Mouse (Mus musculus) C2C12 (cell line): ENCODE measurements around the gene Srbd1. TPM values are rescaled to one million over a fixed set of nuclear protein-coding genes. Genes with fewer than 3 reads are reported as not detected.

Experiments used
- H3K27me3 ChIP-seq: one replicate; pipeline ENCODE4 v1.6.1; 2011; ENCODE audit not compliant: control insufficient read depth, insufficient read depth, insufficient read length
- H3K36me3 ChIP-seq: one replicate; pipeline ENCODE4 v1.6.1; 2011; ENCODE audit not compliant: control insufficient read depth, insufficient read depth
- H3K4me3 ChIP-seq: one replicate; pipeline ENCODE4 v1.5.1; 2011; ENCODE audit warnings: mild to moderate bottlenecking, control low read depth; ENCODE audit not compliant: poor library complexity, insufficient read depth, severe bottlenecking
- H3K79me2 ChIP-seq: one replicate; pipeline ENCODE4 v1.6.1; 2011; ENCODE audit not compliant: control insufficient read depth, insufficient read depth
- H3K79me3 ChIP-seq: one replicate; pipeline ENCODE4 v1.6.1; 2011; ENCODE audit warnings: low read depth, control low read depth
- H3ac ChIP-seq: one replicate; pipeline ENCODE3; 2011; ENCODE audit warnings: low read depth; ENCODE audit not compliant: control insufficient read depth, insufficient read length
- CEBPB ChIP-seq: IDR thresholded peaks from one replicate; pipeline ENCODE4 v1.6.1; 2011; ENCODE audit warnings: low read depth, mild to moderate bottlenecking, control low read depth, moderate library complexity
- CTCF ChIP-seq: IDR thresholded peaks from one replicate; pipeline ENCODE4 v1.5.1; 2011; ENCODE audit not compliant: control insufficient read depth, insufficient read depth, insufficient read length
- FOSL1 ChIP-seq: IDR thresholded peaks from one replicate; pipeline ENCODE4 v1.8.0; 2011; ENCODE audit warnings: mild to moderate bottlenecking, low read length; ENCODE audit not compliant: poor library complexity, insufficient read depth, severe bottlenecking
- MAX ChIP-seq: IDR thresholded peaks from one replicate; pipeline ENCODE4 v1.6.1; 2011; ENCODE audit warnings: mild to moderate bottlenecking, control low read depth
- MYOD1 ChIP-seq: IDR thresholded peaks from one replicate; pipeline ENCODE4 v1.6.1; 2011; ENCODE audit warnings: low read depth; ENCODE audit not compliant: control insufficient read depth, insufficient read length
- MYOG ChIP-seq: IDR thresholded peaks from one replicate; pipeline ENCODE4 v1.6.1; 2011; ENCODE audit not compliant: control insufficient read depth, insufficient read length; ENCODE audit errors: extremely low read depth
- USF1 ChIP-seq: IDR thresholded peaks from one replicate; pipeline ENCODE4 v1.6.1; 2011; ENCODE audit warnings: low read depth, mild to moderate bottlenecking, control low read depth, moderate library complexity
- polyA plus RNA-seq: library from polyadenylated mRNA; unstranded; fragments of >200 nt; fragmentation: generic; extraction: Trizol; gene quantifications from one replicate; pipeline ENCODE4 v1.2.1, GENCODE M21; 2012; ENCODE audit warnings: missing spikeins

Srbd1 gene
- polyA plus RNA-seq, 1 experiment: 7.6 TPM

DNA sequence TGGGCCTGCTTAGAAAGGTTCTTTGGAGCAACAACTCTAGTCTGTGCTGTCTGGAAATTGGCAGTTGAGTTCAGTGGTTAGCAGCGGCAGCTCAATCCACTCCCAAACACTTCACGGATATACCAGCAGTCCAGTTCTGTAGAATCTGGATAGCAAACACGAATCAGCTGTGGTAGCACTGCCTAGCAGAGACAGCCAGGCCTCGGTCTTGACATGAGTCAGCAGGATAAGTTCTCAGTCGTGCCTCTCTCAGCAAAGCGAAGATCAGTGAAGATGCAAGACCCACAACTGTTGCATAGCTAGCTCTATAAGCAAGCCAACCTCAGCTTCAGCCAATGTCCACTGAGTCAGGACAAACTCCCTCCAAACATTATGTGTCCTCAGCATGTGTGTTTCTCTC is 142.9 kb downstream of the Srbd1 start:
- Histone ChIP-seq H3K79me2 (no peaks in the 10 kb centered on the region), H3ac (no peak overlapping the region), H3K36me3 (peaks cover 12% of the 10 kb centered on the region), H3K4me3 (no peak overlapping the region), H3K27me3 (no peaks in the 10 kb centered on the region), H3K79me3 (no peaks in the 10 kb centered on the region)
- TF ChIP-seq FOSL1 (no peak), CTCF (no peak), CEBPB (no peak), MAX (no peak), MYOG (no peak), USF1 (no peak)

DNA sequence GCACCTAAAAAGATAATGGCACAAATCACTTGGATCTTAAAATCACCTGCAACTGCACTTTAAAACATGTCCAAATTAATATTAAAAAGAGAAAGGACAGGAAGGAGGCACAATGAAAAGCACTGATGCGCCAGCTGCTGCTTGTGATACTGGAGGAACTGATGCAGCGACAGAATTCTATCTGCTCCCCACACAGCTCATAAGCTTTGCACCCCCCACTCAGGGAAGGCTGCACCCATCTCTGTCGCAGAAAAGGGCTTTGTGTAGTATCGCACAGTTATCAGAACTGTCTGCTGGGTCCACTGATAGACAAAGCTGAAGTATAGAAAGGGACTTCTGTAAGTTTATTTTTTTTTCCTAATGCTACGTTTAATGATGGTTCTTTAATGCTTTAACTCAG is 143.3 kb downstream of the Srbd1 start:
- no peak for TF ChIP-seq MAX
- TF ChIP-seq USF1: no peak
- TF ChIP-seq FOSL1: no peak
- no peak for TF ChIP-seq CTCF
- no peak for TF ChIP-seq MYOD1
- TF ChIP-seq CEBPB: no peak
- TF ChIP-seq MYOG: no peak
- Histone ChIP-seq H3K4me3 (no peak overlapping the region), H3K79me2 (no peaks in the 10 kb centered on the region), H3K79me3 (no peaks in the 10 kb centered on the region), H3ac (no peak overlapping the region), H3K36me3 (peaks cover 12% of the 10 kb centered on the region), H3K27me3 (no peaks in the 10 kb centered on the region)

DNA sequence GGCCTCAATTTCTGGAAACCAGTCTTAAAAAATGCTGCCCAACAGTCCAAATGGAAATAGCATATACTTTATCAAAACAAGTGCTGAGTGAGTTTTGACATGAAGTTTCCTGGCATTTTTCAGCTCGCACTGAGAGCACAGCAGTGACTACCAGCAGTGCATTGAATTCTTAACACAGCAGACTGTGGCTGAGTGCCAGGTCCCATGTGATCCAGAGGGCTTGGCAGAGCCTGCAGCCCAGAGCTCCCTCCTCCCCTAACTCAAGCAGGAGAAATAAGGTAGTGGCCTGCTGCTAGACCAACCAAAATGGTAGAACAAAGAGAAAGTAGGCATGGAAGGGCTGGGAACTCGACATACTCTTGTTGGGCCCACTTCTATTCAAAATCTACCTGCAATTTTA is 149.2 kb downstream of the Srbd1 start:
- Histone ChIP-seq H3K79me3 (no peaks in the 10 kb centered on the region), H3K36me3 (peaks cover 12% of the 10 kb centered on the region), H3K27me3 (no peaks in the 10 kb centered on the region), H3K4me3 (no peak overlapping the region), H3ac (no peak overlapping the region), H3K79me2 (no peaks in the 10 kb centered on the region)
- no peak for TF ChIP-seq CTCF
- no peak for TF ChIP-seq CEBPB
- TF ChIP-seq MYOD1: no peak
- no peak for TF ChIP-seq MYOG

DNA sequence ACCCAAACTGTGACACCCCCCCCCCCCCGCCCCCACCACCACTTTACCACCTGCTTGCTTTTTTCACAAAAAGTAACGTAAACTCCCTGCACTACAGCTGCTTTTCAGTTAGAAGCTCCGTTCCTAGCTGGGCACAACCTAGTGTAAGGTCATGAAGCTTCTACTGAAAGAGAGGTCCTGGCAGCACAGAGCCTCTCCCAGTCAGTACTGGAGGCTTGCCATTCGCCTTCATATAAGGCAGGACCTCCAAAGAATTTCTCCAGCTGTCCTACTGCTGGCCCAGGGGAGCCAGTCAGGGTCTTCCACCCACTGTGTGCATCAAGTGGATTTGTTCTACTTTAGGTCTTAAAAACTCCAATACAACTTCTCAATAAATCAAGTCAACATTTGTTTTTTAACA is 149.9 kb downstream of the Srbd1 start:
- no peaks in the 10 kb centered on the region for H3K79me3 ChIP-seq
- H3ac ChIP-seq: no peak overlapping the region
- H3K36me3 ChIP-seq: peaks cover 9% of the 10 kb centered on the region
- H3K27me3 ChIP-seq: no peaks in the 10 kb centered on the region
- TF ChIP-seq USF1: no peak
- TF ChIP-seq MYOG: no peak
- no peak for TF ChIP-seq MYOD1
- TF ChIP-seq FOSL1: no peak
- no peak for TF ChIP-seq CEBPB
- TF ChIP-seq MAX: no peak
- TF ChIP-seq CTCF: no peak
- no peak overlapping the region for H3K4me3 ChIP-seq
- no peaks in the 10 kb centered on the region for H3K79me2 ChIP-seq

DNA sequence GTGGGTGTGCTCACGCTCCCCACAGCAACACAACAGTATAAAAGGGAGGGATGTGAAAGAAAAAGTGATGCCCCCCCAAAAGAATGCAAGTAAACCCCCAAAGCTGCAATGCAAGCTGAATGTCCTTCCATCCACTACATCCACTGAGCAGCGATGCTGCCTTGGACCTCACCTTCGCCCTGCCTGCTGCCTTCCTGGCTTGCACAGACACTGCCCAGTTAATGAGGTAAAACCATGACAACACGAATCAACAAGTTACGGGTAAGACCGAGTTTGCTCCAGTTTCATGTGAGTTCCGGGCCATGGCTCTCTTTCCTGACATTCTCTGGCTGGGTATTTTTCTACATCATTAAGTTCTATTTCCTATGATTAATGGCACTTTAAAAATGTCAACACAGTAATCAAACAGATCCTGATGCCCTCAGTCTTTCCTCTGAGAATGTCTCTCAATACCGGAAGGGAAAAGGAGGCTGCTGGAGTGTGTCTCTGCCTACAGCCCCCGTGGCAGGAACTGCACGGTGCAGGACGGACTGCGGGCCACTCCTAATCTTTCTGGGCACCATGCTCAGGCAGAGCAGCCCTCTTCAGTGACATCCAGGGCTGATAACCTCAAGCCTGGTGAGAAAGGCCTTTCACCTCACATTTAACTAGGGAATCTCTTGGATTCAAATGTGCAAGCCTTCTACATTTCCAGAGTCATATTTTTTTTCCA is 155.8 kb downstream of the Srbd1 start:
- H3K4me3 ChIP-seq: no peak overlapping the region
- H3K27me3 ChIP-seq: no peaks in the 10 kb centered on the region
- H3K79me2 ChIP-seq: no peaks in the 10 kb centered on the region
- H3K79me3 ChIP-seq: no peaks in the 10 kb centered on the region
- H3ac ChIP-seq: no peak overlapping the region
- TF ChIP-seq MAX: no peak
- TF ChIP-seq CEBPB: no peak
- TF ChIP-seq USF1: no peak
- no peak for TF ChIP-seq MYOD1
- peaks cover 7% of the 10 kb centered on the region for H3K36me3 ChIP-seq

DNA sequence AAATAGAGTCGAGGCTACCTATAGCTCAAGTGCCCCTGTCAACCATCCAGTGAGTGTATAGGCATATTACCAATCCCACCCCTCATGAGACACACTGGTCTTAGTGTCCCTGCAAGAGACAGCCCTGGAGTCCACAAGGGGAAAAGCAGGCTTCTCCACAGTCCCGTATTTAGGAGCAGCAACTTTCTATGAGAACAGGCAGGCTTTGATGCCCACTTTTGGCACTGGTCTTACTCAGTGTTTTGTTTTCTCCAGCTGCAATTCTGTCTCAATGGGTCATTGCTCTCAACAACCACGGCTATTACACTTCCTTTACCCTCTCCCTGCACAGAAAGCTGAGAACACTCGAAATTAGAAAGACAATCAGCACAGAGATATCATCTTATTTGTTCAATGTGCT is 157.4 kb downstream of the Srbd1 start:
- no peaks in the 10 kb centered on the region for H3K79me2 ChIP-seq
- H3K27me3 ChIP-seq: no peaks in the 10 kb centered on the region
- no peak overlapping the region for H3K4me3 ChIP-seq
- TF ChIP-seq MYOG: no peak
- no peak overlapping the region for H3ac ChIP-seq
- peaks cover 7% of the 10 kb centered on the region for H3K36me3 ChIP-seq
- no peaks in the 10 kb centered on the region for H3K79me3 ChIP-seq

DNA sequence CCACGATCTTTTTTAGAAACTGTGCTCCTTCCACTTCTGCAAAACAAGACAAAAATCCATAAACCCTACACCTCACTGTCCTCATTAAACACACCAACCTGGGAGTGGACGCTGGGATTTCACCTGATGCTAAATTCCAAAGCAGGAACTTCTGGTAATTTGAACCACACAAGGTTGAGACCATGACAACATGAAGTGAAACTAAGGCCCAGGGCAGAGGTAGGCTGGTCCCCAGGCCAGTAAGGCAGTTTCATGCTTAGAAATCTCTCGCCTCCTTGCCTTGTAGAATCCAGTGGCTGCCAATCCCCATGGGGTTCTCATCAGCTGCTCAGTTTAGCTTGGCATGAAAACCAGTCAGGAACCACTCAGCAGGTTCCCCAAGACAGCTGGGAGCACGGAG is 158.4 kb downstream of the Srbd1 start:
- no peaks in the 10 kb centered on the region for H3K79me2 ChIP-seq
- TF ChIP-seq USF1 (no peak), MAX (no peak), MYOG (no peak), CEBPB (no peak), MYOD1 (no peak), FOSL1 (no peak), CTCF (no peak)
- peaks cover 7% of the 10 kb centered on the region for H3K36me3 ChIP-seq
- no peak overlapping the region for H3ac ChIP-seq
- no peak overlapping the region for H3K4me3 ChIP-seq
- H3K79me3 ChIP-seq: no peaks in the 10 kb centered on the region
- H3K27me3 ChIP-seq: no peaks in the 10 kb centered on the region
